Mouse (Mus musculus) MEL (cell line): ENCODE results near the gene Inpp5k. TPM values are rescaled to one million over a fixed set of nuclear protein-coding genes. Genes with fewer than 3 reads are reported as not detected.

Source experiments
- DNase-seq: peaks from one replicate; pipeline ENCODE4 v3.0.0; 2011; ENCODE audit warnings: low read depth, low spot score
- H3K27ac ChIP-seq: 2 replicates; pipeline ENCODE4 v1.5.1; 2012; ENCODE audit warnings: low read depth, mild to moderate bottlenecking, control low read depth, low read length, moderate library complexity; ENCODE audit not compliant: control insufficient read depth
- H3K27me3 ChIP-seq, 2 experiments: fragments of 150-350 bp in 1 of 2; sonication (generic) in 1 of 2; 2 replicates each; pipeline ENCODE4 v1.6.1; 2012; ENCODE audit warnings: low read length in 2 of 2, mild to moderate bottlenecking in 2 of 2, improper control_type of control experiment in 1 of 2, moderate library complexity in 1 of 2; ENCODE audit not compliant: insufficient read depth in 2 of 2, control insufficient read depth in 1 of 2
- H3K36me3 ChIP-seq, 2 experiments: 2 replicates each; pipeline ENCODE4 v1.6.1; 2012 to 2014; ENCODE audit warnings: low read length in 2 of 2, improper control_type of control experiment in 1 of 2, inconsistent platforms in 1 of 2, mild to moderate bottlenecking in 1 of 2; ENCODE audit not compliant: insufficient read depth in 2 of 2, control insufficient read depth in 1 of 2
- H3K4me1 ChIP-seq, 2 experiments: fragments of 150-350 bp in 1 of 2; sonication (generic) in 1 of 2; 2 replicates each; pipeline ENCODE4 v1.6.1; 2012; ENCODE audit warnings: low read length in 2 of 2, improper control_type of control experiment in 1 of 2, mild to moderate bottlenecking in 1 of 2; ENCODE audit not compliant: insufficient read depth in 2 of 2, control insufficient read depth in 1 of 2
- H3K4me3 ChIP-seq, 2 experiments: fragments of 150-350 bp in 1 of 2; sonication (generic) in 1 of 2; 2 replicates each; pipeline ENCODE4 v1.5.1; 2012; ENCODE audit warnings: low read depth in 2 of 2, low read length in 2 of 2, mild to moderate bottlenecking in 2 of 2, moderate library complexity in 2 of 2, control low read depth in 1 of 2, improper control_type of control experiment in 1 of 2; ENCODE audit not compliant: control insufficient read depth in 1 of 2, insufficient read depth in 1 of 2
- H3K79me2 ChIP-seq: 2 replicates; pipeline ENCODE4 v1.6.1; 2012; ENCODE audit warnings: mild to moderate bottlenecking, low read length, moderate library complexity; ENCODE audit not compliant: control insufficient read depth, poor library complexity, insufficient read depth
- H3K9ac ChIP-seq: 2 replicates; pipeline ENCODE4 v1.6.1; 2012; ENCODE audit warnings: low read depth, mild to moderate bottlenecking, control low read depth, low read length, moderate library complexity; ENCODE audit not compliant: control insufficient read depth, poor library complexity, severe bottlenecking
- H3K9me3 ChIP-seq: fragments of 150-350 bp; sonication (generic); replicated peaks from 2 replicates; pipeline ENCODE4 v1.6.1; 2012; ENCODE audit warnings: mild to moderate bottlenecking, low read length, improper control_type of control experiment, moderate library complexity; ENCODE audit not compliant: insufficient read depth
- GATA1 ChIP-seq: IDR thresholded peaks from 2 replicates; pipeline ENCODE4 v1.6.1; 2011; ENCODE audit warnings: low read depth, low read length, improper control_type of control experiment
- HCFC1 ChIP-seq: IDR thresholded peaks from 2 replicates; pipeline ENCODE4 v1.6.1; 2012; ENCODE audit warnings: low read depth, mild to moderate bottlenecking, inconsistent platforms, low read length, improper control_type of control experiment, moderate library complexity
- JUND ChIP-seq: IDR thresholded peaks from 2 replicates; pipeline ENCODE4 v1.6.1; 2011; ENCODE audit warnings: low read depth, mild to moderate bottlenecking, improper control_type of control experiment, low read length
- KAT2A ChIP-seq: conservative IDR thresholded peaks from 2 replicates; pipeline ENCODE4 v1.6.1; 2012; ENCODE audit warnings: low read depth, low read length, improper control_type of control experiment, inconsistent platforms
- MAFK ChIP-seq: IDR thresholded peaks from 2 replicates; pipeline ENCODE4 v1.6.1; 2011; ENCODE audit warnings: low read depth, mild to moderate bottlenecking, low read length, improper control_type of control experiment, borderline replicate concordance
- MAX ChIP-seq: IDR thresholded peaks from 2 replicates; pipeline ENCODE4 v1.6.1; 2011; ENCODE audit warnings: low read length, improper control_type of control experiment
- MAZ ChIP-seq: IDR thresholded peaks from 2 replicates; pipeline ENCODE4 v1.6.1; 2012; ENCODE audit warnings: low read depth, mild to moderate bottlenecking, inconsistent platforms, low read length, improper control_type of control experiment
- MYC ChIP-seq: IDR thresholded peaks from 2 replicates; pipeline ENCODE4 v1.6.1; 2011; ENCODE audit warnings: low read depth, mild to moderate bottlenecking, low read length, improper control_type of control experiment, moderate library complexity
- NRF1 ChIP-seq: IDR thresholded peaks from 2 replicates; pipeline ENCODE4 v1.6.1; 2014; ENCODE audit warnings: low read depth, mild to moderate bottlenecking, inconsistent platforms, low read length, improper control_type of control experiment, moderate library complexity; ENCODE audit not compliant: poor library complexity, insufficient read depth, severe bottlenecking
- POLR2AphosphoS2 ChIP-seq: IDR thresholded peaks from 2 replicates; pipeline ENCODE4 v1.6.1; 2011; ENCODE audit warnings: low read length, improper control_type of control experiment
- POLR2AphosphoS5 ChIP-seq: IDR thresholded peaks from 2 replicates; pipeline ENCODE4 v1.6.1; 2012; ENCODE audit warnings: low read depth, borderline replicate concordance, mild to moderate bottlenecking, inconsistent platforms, low read length, moderate library complexity, mixed read lengths
- RCOR1 ChIP-seq: IDR thresholded peaks from 2 replicates; pipeline ENCODE4 v1.6.1; 2012; ENCODE audit warnings: low read depth, mild to moderate bottlenecking, inconsistent platforms, low read length, improper control_type of control experiment
- SIN3A ChIP-seq: IDR thresholded peaks from 2 replicates; pipeline ENCODE4 v1.6.1; 2012; ENCODE audit warnings: low read length, improper control_type of control experiment, inconsistent platforms
- SMC3 ChIP-seq: IDR thresholded peaks from 2 replicates; pipeline ENCODE4 v1.6.1; 2011; ENCODE audit warnings: low read depth, low read length, improper control_type of control experiment
- ZMIZ1 ChIP-seq: IDR thresholded peaks from 2 replicates; pipeline ENCODE4 v1.6.1; 2012; ENCODE audit warnings: low read depth, mild to moderate bottlenecking, inconsistent platforms, low read length, improper control_type of control experiment, moderate library complexity
- ZNF384 ChIP-seq: IDR thresholded peaks from 2 replicates; pipeline ENCODE4 v1.6.1; 2012; ENCODE audit warnings: low read depth, mild to moderate bottlenecking, inconsistent platforms, low read length, improper control_type of control experiment
- polyA plus RNA-seq, 2 experiments: library from polyadenylated mRNA; stranded (reverse) in 1 of 2; unstranded in 1 of 2; fragments of >175 nt in 1 of 2; fragments of >200 nt in 1 of 2; gene quantifications; 2 replicates each; pipeline versions ENCODE4 v1.2.1 to v1.2.4; 2012; ENCODE audit warnings: low replicate concordance in 2 of 2, low read depth in 1 of 2; ENCODE audit not compliant: insufficient read length in 2 of 2, insufficient read depth in 1 of 2, missing spikeins in 1 of 2
- total RNA-seq: library from RNA; depleted of rRNA; stranded (reverse); fragments of 300-350 nt; gene quantifications from 2 replicates; pipeline ENCODE4 v1.2.3, GENCODE M21; 2012

Gene Inpp5k
- total and polyA plus RNA-seq, 3 experiments, result 15.2 to 28.7 TPM; not detected in 1

- Histone ChIP-seq H3K36me3 (peaks cover 0 to 5% of the 10 kb centered on the region in 2 experiments; a peak in 3 of 4 replicates), H3K4me1 (peaks cover 1 to 2% of the 10 kb centered on the region in 2 experiments; a peak in 3 of 4 replicates)
- DNase-seq, result no peak
Measured at GRCm38 (mm10) chr11:75660081-75660590, 29.3 kb downstream of the Inpp5k start.

GRCm38 (mm10) chr11:75660941-75661800, 30.4 kb downstream of the Inpp5k start:
- H3K4me1 ChIP-seq, result no peaks in the 10 kb centered on the region
- TF ChIP-seq ZNF384 (no peak), POLR2AphosphoS2 (no peak), MAFK (no peak), GATA1 (no peak), MYC (no peak), RCOR1 (no peak), SIN3A (no peak), KAT2A (no peak), ZMIZ1 (no peak), MAZ (no peak), MAX (no peak)
- TF ChIP-seq, all 39 proteins: peak for 0
- Histone ChIP-seq H3K9ac (no peak overlapping the region), H3K79me2 (peaks cover 3% of the 10 kb centered on the region), H3K27me3 (no peaks in the 10 kb centered on the region), H3K9me3 (no peaks in the 10 kb centered on the region), H3K36me3 (peaks cover 0 to 8% of the 10 kb centered on the region in 2 experiments; a peak in 2 of 4 replicates), H3K27ac (no peak overlapping the region), H3K4me3 (no peak overlapping the region)
- no peak for DNase-seq

More at GRCm38 (mm10) chr11:75660081-75660590, 29.3 kb downstream of the Inpp5k start:
- Histone ChIP-seq H3K4me3 (no peak overlapping the region), H3K27ac (no peak overlapping the region), H3K9me3 (no peaks in the 10 kb centered on the region), H3K27me3 (no peaks in the 10 kb centered on the region), H3K79me2 (peaks cover 7% of the 10 kb centered on the region), H3K9ac (no peak overlapping the region)
- TF ChIP-seq SMC3 (no peak), POLR2AphosphoS5 (no peak), JUND (no peak), ZNF384 (no peak), RCOR1 (no peak), POLR2AphosphoS2 (no peak), KAT2A (no peak), NRF1 (no peak), HCFC1 (no peak)
